Mouse (Mus musculus) hindbrain, embryonic 13.5 days (tissue): Measurements from ENCODE around the gene Fbxo36. TPM values are rescaled to one million over a fixed set of nuclear protein-coding genes. Genes with fewer than 3 reads are reported as not detected.

Source experiments
- ATAC-seq: fragments of 200-750 bp; cut with Nextera tagmentation; 2 replicates; pipeline ENCODE4 v1.8.0; 2017; ENCODE audit warnings: moderate TSS enrichment; ENCODE audit not compliant: low FRiP score
- H3K27ac ChIP-seq: fragments of 300-500 bp; sonication (generic); 2 replicates; pipeline ENCODE4 v1.5.1; 2015; ENCODE audit warnings: inconsistent platforms, mild to moderate bottlenecking, moderate library complexity
- H3K27me3 ChIP-seq: fragments of 300-500 bp; sonication (generic); 2 replicates; pipeline ENCODE4 v1.6.1; 2015; ENCODE audit warnings: mild to moderate bottlenecking, inconsistent platforms
- H3K36me3 ChIP-seq: fragments of 300-500 bp; sonication (generic); 2 replicates; pipeline ENCODE4 v1.6.1; 2015; ENCODE audit warnings: mild to moderate bottlenecking, inconsistent platforms
- H3K4me1 ChIP-seq: fragments of 300-500 bp; sonication (generic); replicated peaks from 2 replicates; pipeline ENCODE4 v1.6.1; 2015; ENCODE audit warnings: inconsistent platforms
- H3K4me2 ChIP-seq: fragments of 300-500 bp; sonication (generic); 2 replicates; pipeline ENCODE4 v1.6.1; 2015; ENCODE audit warnings: inconsistent platforms, mild to moderate bottlenecking, moderate library complexity
- H3K4me3 ChIP-seq: fragments of 300-500 bp; sonication (generic); 2 replicates; pipeline ENCODE4 v1.5.1; 2015; ENCODE audit warnings: mild to moderate bottlenecking, inconsistent platforms
- H3K9ac ChIP-seq: fragments of 300-500 bp; sonication (generic); 2 replicates; pipeline ENCODE4 v1.6.1; 2015; ENCODE audit warnings: mild to moderate bottlenecking, inconsistent platforms
- H3K9me3 ChIP-seq: fragments of 300-500 bp; sonication (generic); 2 replicates; pipeline ENCODE4 v1.6.1; 2016; ENCODE audit warnings: inconsistent platforms
- WGBS: fragments of 180-500 bp; shearing (Covaris S2); methylation state at CpG from one replicate; pipeline ENCODE4 v1.1.7; 2015; 5-methylcytosine and 5-hydroxymethylcytosine counted together
- polyA plus RNA-seq: library from polyadenylated mRNA; unstranded; fragments of >200 nt; fragmentation: Nextera tagmentation; extraction: Ambion mirVana; gene quantifications from 2 replicates; pipeline ENCODE4 v1.2.1, GENCODE M21; 2015

The Fbxo36 gene
- polyA plus RNA-seq, 1 experiment from 2014 or later, result 11.3 TPM

DNA sequence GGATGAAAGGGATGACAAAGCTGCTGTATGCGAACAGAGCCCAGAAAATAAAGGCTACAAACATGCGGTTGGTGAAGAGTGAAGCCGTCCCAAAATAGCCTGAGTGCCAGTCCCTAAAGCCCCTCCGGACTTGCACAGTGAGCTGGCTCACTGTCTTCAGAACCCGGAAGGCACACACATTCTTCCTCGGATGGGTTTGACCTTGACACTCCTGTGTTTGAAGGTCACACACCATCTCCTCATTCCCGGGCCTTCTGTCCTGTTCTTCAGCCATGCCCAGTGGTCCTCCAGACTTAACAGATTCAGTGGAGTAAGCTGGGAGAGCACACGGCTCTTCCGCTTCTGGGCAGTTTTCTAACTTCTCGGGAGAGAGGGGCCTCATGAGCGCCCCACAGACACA, 72.9 kb downstream of the Fbxo36 start:
- H3K4me2 ChIP-seq, result no peak overlapping the region
- ATAC-seq, result no peak
- H3K4me3 ChIP-seq, result no peak overlapping the region
- peaks cover 12% of the 10 kb centered on the region; the same call in 1 of the 2 replicates for H3K4me1 ChIP-seq
- no peaks in the 10 kb centered on the region for H3K27me3 ChIP-seq
- no peaks in the 10 kb centered on the region for H3K9me3 ChIP-seq
- H3K27ac ChIP-seq, result no peak overlapping the region
- peaks cover 32% of the 10 kb centered on the region for H3K36me3 ChIP-seq
- 97% methylated on average over 11 of the region's 11 CpGs for WGBS
- H3K9ac ChIP-seq, result no peak overlapping the region

DNA sequence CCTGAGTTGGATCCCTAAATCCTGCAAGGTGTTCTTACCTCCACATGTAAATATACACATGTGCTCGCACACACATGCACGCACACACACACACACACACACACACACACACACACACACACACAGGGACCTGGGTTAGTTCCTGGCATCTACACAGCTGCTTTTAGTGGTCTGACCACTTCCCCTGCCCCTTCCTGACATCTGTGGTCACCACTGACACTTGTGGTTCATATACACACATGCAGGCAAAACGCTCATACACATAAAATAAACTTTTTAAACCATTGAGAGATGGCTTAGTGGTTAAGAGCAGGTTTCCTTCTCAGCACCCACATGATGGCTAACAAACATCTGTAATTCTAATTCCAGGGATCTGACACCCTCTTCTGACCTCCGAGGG, 75.4 kb downstream of the Fbxo36 start:
- H3K4me2 ChIP-seq, result no peak overlapping the region
- H3K27ac ChIP-seq, result no peak overlapping the region
- no peak overlapping the region for H3K4me3 ChIP-seq
- peaks cover 10% of the 10 kb centered on the region; the same call in 1 of the 2 replicates for H3K4me1 ChIP-seq
- no peak for ATAC-seq
- peaks cover 47% of the 10 kb centered on the region for H3K36me3 ChIP-seq
- H3K9me3 ChIP-seq, result no peaks in the 10 kb centered on the region
- H3K9ac ChIP-seq, result no peak overlapping the region
- 90% methylated on average over 4 of the region's 4 CpGs for WGBS
- no peaks in the 10 kb centered on the region for H3K27me3 ChIP-seq

GRCm38 (mm10) chr1:84918865-84919264, 79.2 kb downstream of the Fbxo36 start:
- Histone ChIP-seq H3K27ac (no peak overlapping the region), H3K9me3 (no peaks in the 10 kb centered on the region), H3K4me3 (no peak overlapping the region), H3K4me2 (no peak overlapping the region), H3K27me3 (no peaks in the 10 kb centered on the region), H3K4me1 (no peaks in the 10 kb centered on the region), H3K9ac (no peak overlapping the region), H3K36me3 (peaks cover 22% of the 10 kb centered on the region)
- WGBS, result 84% methylated on average over 3 of the region's 3 CpGs
- no peak for ATAC-seq

- Histone ChIP-seq H3K4me2 (no peak overlapping the region), H3K36me3 (peaks cover 38% of the 10 kb centered on the region), H3K4me1 (no peaks in the 10 kb centered on the region), H3K4me3 (no peak overlapping the region), H3K9me3 (no peaks in the 10 kb centered on the region), H3K27me3 (no peaks in the 10 kb centered on the region), H3K9ac (no peak overlapping the region), H3K27ac (no peak overlapping the region)
- no peak for ATAC-seq
- WGBS, result 89% methylated on average over 2 of the region's 2 CpGs
These were observed 83.8 kb downstream of the Fbxo36 start for GRCm38 (mm10) chr1:84923432-84923831.

GRCm38 (mm10) chr1:84924134-84924533, 84.5 kb downstream of the Fbxo36 start:
- no peak for ATAC-seq
- Histone ChIP-seq H3K4me3 (no peak overlapping the region), H3K27me3 (no peaks in the 10 kb centered on the region), H3K4me2 (no peak overlapping the region), H3K36me3 (peaks cover 36% of the 10 kb centered on the region), H3K27ac (no peak overlapping the region), H3K4me1 (no peaks in the 10 kb centered on the region), H3K9ac (no peak overlapping the region), H3K9me3 (no peaks in the 10 kb centered on the region)
- WGBS, result 89% methylated on average over 6 of the region's 6 CpGs

GRCm38 (mm10) chr1:84925599-84925998, 86.0 kb downstream of the Fbxo36 start:
- H3K27ac ChIP-seq, result no peak overlapping the region
- no peaks in the 10 kb centered on the region for H3K4me1 ChIP-seq
- H3K27me3 ChIP-seq, result no peaks in the 10 kb centered on the region
- H3K4me3 ChIP-seq, result no peak overlapping the region
- H3K4me2 ChIP-seq, result no peak overlapping the region
- peaks cover 35% of the 10 kb centered on the region for H3K36me3 ChIP-seq
- no peak overlapping the region for H3K9ac ChIP-seq
- no peak for ATAC-seq
- WGBS, result 85% methylated on average over 9 of the region's 9 CpGs
- H3K9me3 ChIP-seq, result no peaks in the 10 kb centered on the region

- H3K4me1 ChIP-seq, result peaks cover 10% of the 10 kb centered on the region
- H3K4me3 ChIP-seq, result peak overlapping the region; percentile 63
- 0 out of 2 replicates have a peak, but pooled peaks have one; percentile 0 for ATAC-seq
- H3K36me3 ChIP-seq, result peaks cover 7% of the 10 kb centered on the region
- H3K27me3 ChIP-seq, result no peaks in the 10 kb centered on the region
- WGBS, result 14% methylated on average over 22 of the region's 22 CpGs
- peak overlapping the region; percentile 87 for H3K9ac ChIP-seq
- peak overlapping the region; percentile 95 for H3K27ac ChIP-seq
- H3K9me3 ChIP-seq, result no peaks in the 10 kb centered on the region
- peak overlapping the region; percentile 68 for H3K4me2 ChIP-seq
These were observed 94.0 kb downstream of the Fbxo36 start for GRCm38 (mm10) chr1:84933472-84934150.

GRCm38 (mm10) chr1:84934151-84934502, 94.5 kb downstream of the Fbxo36 start:
- Histone ChIP-seq H3K36me3 (peaks cover 2% of the 10 kb centered on the region), H3K9me3 (no peaks in the 10 kb centered on the region), H3K27me3 (no peaks in the 10 kb centered on the region), H3K27ac (peak overlapping the region; percentile 95), H3K4me2 (peak overlapping the region; percentile 68), H3K4me1 (peaks cover 10% of the 10 kb centered on the region), H3K9ac (peak overlapping the region; percentile 87), H3K4me3 (peak overlapping the region; percentile 63)
- under 1% methylated on average over 12 of the region's 12 CpGs for WGBS
- ATAC-seq, result no peak; the same call in none of the 2 replicates

DNA sequence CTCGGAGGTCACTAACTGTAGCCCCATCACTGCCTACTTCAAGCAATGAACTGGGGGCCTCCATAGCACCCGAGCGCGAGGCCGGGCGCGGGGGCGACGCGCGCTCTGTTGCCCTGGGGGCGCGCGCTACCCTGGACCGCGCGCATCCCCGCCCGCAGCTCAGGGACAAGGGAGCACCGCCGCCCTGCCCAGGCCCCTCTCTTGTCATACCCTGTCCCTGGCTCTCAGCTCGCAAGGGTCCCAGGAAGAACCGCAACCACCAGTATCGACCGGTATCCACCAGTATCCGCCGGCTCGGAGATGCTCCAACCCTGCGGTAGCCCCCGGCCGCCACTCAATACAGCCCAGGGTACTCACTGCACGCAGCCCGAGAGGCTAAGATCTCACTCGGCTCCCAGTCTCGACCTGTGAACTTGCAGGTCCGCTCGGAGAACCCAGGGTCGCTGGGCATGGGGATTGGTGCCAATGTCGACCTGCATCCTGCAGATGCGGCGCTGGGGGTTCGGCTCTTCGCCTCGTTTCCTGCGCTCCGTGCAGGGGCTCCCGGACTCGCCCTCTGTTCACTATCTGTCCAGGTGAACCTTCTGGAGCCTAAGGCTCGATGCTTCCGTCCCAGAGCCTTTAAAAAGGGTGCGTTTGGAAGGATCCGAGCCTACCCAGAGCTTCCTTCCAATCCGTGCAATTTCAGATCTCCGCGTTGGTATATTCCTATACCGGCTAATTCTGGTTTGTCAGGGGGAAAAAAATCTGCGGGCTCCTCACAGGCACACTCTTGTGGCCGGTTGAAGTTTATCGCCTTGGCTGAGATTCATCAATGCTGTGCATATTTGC, 95.1 kb downstream of the Fbxo36 start, which contains the start of gene Slc16a14:
Slc16a14 (minus strand) TSS at position 632 of the 831 bp plus-strand sequence.
- WGBS, result under 1% methylated on average over 59 of the region's 59 CpGs
- H3K36me3 ChIP-seq, result no peaks in the 10 kb centered on the region
- peak within 1 kb of the TSS; percentile 87 for H3K9ac ChIP-seq
- peak; percentile 89 for ATAC-seq
- peak within 1 kb of the TSS; percentile 63 for H3K4me3 ChIP-seq
- H3K4me1 ChIP-seq, result peaks cover 10% of the 10 kb centered on the region
- no peaks in the 10 kb centered on the region for H3K27me3 ChIP-seq
- peak within 1 kb of the TSS; percentile 95 for H3K27ac ChIP-seq
- H3K4me2 ChIP-seq, result peak within 1 kb of the TSS; percentile 68
- no peaks in the 10 kb centered on the region for H3K9me3 ChIP-seq

DNA sequence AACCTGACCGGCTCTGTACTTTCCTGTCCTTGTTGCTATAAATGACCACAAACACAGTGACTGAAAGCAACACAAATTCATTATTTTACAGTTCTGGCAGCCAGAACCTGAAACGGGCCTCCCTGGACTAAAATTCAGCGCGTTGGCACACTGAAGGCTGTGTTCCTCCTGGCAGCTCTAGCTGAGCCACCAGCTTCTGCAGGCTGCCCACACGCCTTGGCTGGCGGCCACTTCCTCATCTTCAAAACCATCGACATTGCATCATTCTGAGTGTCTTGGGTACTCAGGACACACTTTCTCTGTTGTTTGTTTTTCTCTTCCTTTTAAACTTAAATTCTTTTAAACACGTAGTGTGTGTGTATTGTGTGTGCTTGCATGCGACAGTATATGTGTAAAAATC, 96.0 kb downstream of the Fbxo36 start:
- H3K27ac ChIP-seq, result no peak overlapping the region
- 71% methylated on average over 9 of the region's 9 CpGs for WGBS
- no peaks in the 10 kb centered on the region for H3K36me3 ChIP-seq
- ATAC-seq, result no peak
- H3K27me3 ChIP-seq, result no peaks in the 10 kb centered on the region
- peak overlapping the region; percentile 63 for H3K4me3 ChIP-seq
- peak overlapping the region; percentile 87; the same call in 1 of the 2 replicates for H3K9ac ChIP-seq
- H3K9me3 ChIP-seq, result no peaks in the 10 kb centered on the region
- H3K4me1 ChIP-seq, result peaks cover 10% of the 10 kb centered on the region
- peak overlapping the region; percentile 68 for H3K4me2 ChIP-seq

GRCm38 (mm10) chr1:84936716-84937510, 97.3 kb downstream of the Fbxo36 start:
- Histone ChIP-seq H3K9ac (no peak overlapping the region), H3K27ac (no peak overlapping the region), H3K27me3 (no peaks in the 10 kb centered on the region), H3K4me2 (no peak overlapping the region), H3K36me3 (no peaks in the 10 kb centered on the region), H3K4me3 (no peak overlapping the region), H3K4me1 (peaks cover 10% of the 10 kb centered on the region), H3K9me3 (no peaks in the 10 kb centered on the region)
- WGBS, result 89% methylated on average over 19 of the region's 19 CpGs
- no peak for ATAC-seq

GRCm38 (mm10) chr1:84939466-84939865, 99.8 kb downstream of the Fbxo36 start:
- Histone ChIP-seq H3K4me1 (peaks cover 6% of the 10 kb centered on the region), H3K36me3 (no peaks in the 10 kb centered on the region), H3K9me3 (no peaks in the 10 kb centered on the region), H3K4me3 (no peak overlapping the region), H3K4me2 (no peak overlapping the region), H3K27me3 (no peaks in the 10 kb centered on the region), H3K27ac (no peak overlapping the region), H3K9ac (no peak overlapping the region)
- ATAC-seq, result no peak
- WGBS, result 84% methylated on average over 4 of the region's 4 CpGs
